Mouse (Mus musculus) MN1 (cell line): ENCODE data around the gene Mybpc3.
"Not testable (repeated sequence)": the region's sequence is repeated elsewhere in the genome, so short reads cannot be mapped to it uniquely, and the experiment has no call there.

ENCODE experiments used
- DNase-seq: peaks from one replicate; pipeline ENCODE4 v3.0.0-alpha.2; 2016; ENCODE audit warnings: low spot score

The Mybpc3 gene

GRCm38 (mm10) chr2:91087453-91087852, 30.5 kb upstream of the Mybpc3 start:
- DNase-seq: no peak

GRCm38 (mm10) chr2:91088987-91089386, 29.0 kb upstream of the Mybpc3 start:
- no peak for DNase-seq

GRCm38 (mm10) chr2:91090208-91090607, 27.7 kb upstream of the Mybpc3 start:
- no peak for DNase-seq

GRCm38 (mm10) chr2:91090827-91091226, 27.1 kb upstream of the Mybpc3 start:
- no peak for DNase-seq

GRCm38 (mm10) chr2:91096524-91096923, 21.4 kb upstream of the Mybpc3 start:
- no peak for DNase-seq

GRCm38 (mm10) chr2:91097015-91097414, 20.9 kb upstream of the Mybpc3 start:
- no peak for DNase-seq

- DNase-seq: no peak
These were observed 19.8 kb upstream of the Mybpc3 start for GRCm38 (mm10) chr2:91098156-91098555.

GRCm38 (mm10) chr2:91101124-91101740, 16.7 kb upstream of the Mybpc3 start:
- peak; percentile 91 for DNase-seq

- no peak for DNase-seq
These were observed 9.8 kb upstream of the Mybpc3 start for GRCm38 (mm10) chr2:91108156-91108555.

- DNase-seq: no peak
These were observed 8.7 kb upstream of the Mybpc3 start for GRCm38 (mm10) chr2:91109241-91109640.

- DNase-seq: no peak
These were observed 8.0 kb upstream of the Mybpc3 start for GRCm38 (mm10) chr2:91109807-91110385.

GRCm38 (mm10) chr2:91110429-91110828, 7.5 kb upstream of the Mybpc3 start:
- no peak for DNase-seq

GRCm38 (mm10) chr2:91111832-91112231, 6.1 kb upstream of the Mybpc3 start:
- DNase-seq: not testable (repeated sequence)

GRCm38 (mm10) chr2:91112491-91112890, 5.5 kb upstream of the Mybpc3 start:
- DNase-seq: no peak

- no peak for DNase-seq
These were observed 4.6 kb upstream of the Mybpc3 start for GRCm38 (mm10) chr2:91113334-91113733.

GRCm38 (mm10) chr2:91113852-91114251, 4.1 kb upstream of the Mybpc3 start:
- no peak for DNase-seq

GRCm38 (mm10) chr2:91114781-91115577, 3.0 kb upstream of the Mybpc3 start:
- peak; percentile 97 for DNase-seq

- peak; percentile 34 for DNase-seq
These were observed 2.4 kb upstream of the Mybpc3 start for GRCm38 (mm10) chr2:91115578-91115970.

- DNase-seq: no peak
These were observed 1.1 kb upstream of the Mybpc3 start for GRCm38 (mm10) chr2:91116842-91117241.

- no peak for DNase-seq
These were observed 703 bp downstream of the Mybpc3 start for GRCm38 (mm10) chr2:91118647-91119046.

- no peak for DNase-seq
These were observed 1.1 kb downstream of the Mybpc3 start for GRCm38 (mm10) chr2:91119061-91119460.

GRCm38 (mm10) chr2:91119551-91119950, 1.6 kb downstream of the Mybpc3 start:
- DNase-seq: no peak

GRCm38 (mm10) chr2:91120261-91120671, 2.3 kb downstream of the Mybpc3 start:
- no peak for DNase-seq
